Mouse (Mus musculus): Measurements from ENCODE around the gene Cbx4.

Cbx4 gene

DNA sequence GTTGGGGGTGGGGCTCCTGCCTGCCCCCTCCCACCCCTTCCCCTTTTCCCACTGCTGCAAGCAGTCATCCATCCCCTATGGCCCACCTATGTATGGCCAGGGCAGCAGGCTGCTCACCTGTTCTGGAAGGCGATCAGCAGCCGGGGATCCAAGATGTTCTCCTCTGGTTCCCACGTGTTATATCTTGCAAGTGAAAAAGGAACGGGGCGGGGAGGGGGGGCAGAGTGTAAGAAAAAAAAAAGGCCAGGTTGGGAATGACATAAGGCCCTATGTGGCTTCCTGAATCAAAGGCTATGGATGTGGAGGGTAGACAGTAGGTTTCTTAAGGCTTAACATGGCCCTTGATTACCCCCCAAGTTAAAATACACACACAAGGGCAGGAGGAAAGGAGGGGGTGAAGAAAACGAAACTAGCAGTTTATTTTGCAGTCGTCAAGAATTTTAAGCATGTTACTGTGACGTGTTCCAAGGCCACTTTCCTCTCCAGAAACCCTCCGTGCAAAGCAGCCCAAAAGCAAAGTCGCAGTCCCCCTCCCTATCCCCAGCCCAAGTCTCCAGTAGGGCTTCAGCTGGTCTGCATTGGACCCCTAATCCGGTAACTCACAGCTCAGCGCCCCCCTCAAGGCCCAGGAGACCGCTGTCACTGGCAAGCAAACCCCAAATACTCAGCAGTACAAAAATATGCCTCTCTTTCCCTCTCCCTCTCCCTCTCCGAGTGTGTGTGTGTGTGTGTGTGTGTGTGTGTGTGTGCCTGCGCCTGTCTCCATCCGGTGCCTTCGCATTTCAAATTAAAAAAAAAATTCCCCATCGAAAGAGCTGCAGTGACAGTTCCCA, 1.4 kb downstream of the Cbx4 start:
- DNase-seq: peak; percentile 69 to 73

GRCm38 (mm10) chr11:119083724-119084445, 2.1 kb downstream of the Cbx4 start:
- peak; percentile 65 to 75 for DNase-seq

GRCm38 (mm10) chr11:119082638-119083599, 3.1 kb downstream of the Cbx4 start:
- DNase-seq: peak; percentile 33 to 47

DNA sequence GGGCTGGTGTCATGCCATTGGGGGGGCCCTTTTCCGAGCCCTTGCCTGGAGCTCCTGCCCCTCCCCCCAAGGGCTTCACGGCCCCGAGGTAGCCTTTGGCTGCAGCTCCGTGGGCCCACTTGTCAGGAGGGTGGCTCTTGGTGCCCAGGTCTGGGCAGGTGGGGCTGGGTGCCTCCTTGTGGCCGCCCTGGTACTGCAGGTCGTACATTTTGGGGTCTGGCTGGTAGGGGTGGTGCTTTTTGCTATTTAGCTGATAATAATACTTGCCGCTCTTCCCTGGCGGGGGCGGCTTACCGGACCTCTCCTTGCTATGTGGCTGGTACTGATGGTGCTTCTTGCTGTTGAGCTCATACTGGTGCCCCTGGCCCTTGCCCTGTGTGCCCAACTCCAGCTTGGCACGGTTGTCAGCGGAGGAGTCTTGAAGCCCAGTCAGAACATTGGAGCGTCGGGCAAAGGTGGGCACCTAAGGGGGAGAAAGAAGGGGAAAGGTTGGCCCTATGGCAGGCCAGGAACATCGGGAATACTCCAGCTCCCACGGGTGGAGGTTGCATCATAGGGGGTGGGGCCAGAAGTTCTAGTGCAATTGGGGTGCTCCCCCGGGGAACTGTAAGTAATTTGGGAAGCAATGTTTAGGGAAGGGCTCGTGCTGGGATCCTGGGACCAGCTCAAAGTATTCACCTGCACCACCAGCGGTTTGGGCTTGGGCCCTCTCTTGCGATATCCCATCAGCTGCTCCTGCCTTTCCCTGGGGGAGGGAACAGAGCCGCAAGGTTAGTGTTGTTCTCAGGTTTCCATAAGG, 4.0 kb downstream of the Cbx4 start:
- DNase-seq: peak; percentile 67 to 78

GRCm38 (mm10) chr11:119081148-119081838, 4.7 kb downstream of the Cbx4 start:
- peak; percentile 26 to 38 for DNase-seq

DNA sequence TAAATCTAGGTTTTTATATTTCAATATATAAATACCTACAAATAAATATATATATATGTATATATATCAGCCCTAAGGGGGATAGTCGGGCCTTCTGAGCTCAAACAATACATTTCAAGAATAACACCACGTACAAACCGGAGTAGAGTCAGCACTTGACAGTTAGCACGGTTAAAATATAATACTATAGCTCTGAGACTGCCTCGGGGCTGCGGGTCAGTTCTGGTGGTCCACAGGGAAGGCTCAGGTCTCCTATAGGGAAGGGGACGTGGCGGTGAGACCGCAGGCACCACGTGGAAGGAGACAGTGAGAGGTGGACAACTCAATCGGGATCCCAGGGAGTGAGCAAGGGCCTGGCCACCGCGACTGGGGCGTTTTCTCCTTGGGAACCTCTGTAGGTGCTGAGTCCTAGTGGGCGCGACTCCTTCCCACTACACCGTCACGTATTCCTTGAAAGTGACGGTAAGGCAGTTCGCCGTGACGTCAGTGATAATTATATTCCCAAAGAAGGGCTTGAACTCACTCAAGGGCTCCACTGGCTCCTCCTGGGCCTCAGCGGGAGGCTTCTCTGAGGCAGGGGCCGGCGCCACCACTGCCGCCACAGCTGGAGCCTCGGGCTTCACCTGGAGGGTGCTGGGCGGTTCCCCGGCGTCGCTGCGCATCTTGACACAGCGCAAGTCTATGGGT, 5.4 kb downstream of the Cbx4 start:
- DNase-seq: no peak

DNA sequence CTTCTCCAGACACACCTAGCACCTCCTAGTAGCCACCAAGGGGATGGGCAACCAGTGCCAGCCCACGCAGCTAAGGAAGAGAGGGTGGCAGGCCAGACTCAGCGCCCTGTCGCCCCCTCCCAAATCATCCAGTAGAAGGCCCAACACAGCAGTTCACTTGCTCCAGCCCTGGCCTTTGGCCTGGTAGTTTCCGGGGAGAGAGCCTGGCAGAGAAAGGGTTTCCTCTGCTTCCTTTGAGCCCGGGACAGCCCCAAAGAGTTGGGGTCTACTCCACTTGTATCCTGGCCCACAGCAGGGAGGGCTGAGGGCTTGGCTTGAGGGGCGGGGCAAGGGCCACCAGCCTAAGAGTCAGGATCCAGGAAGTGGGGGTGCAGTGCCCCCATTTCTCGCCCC, 6.6 kb downstream of the Cbx4 start:
- DNase-seq: no peak

DNA sequence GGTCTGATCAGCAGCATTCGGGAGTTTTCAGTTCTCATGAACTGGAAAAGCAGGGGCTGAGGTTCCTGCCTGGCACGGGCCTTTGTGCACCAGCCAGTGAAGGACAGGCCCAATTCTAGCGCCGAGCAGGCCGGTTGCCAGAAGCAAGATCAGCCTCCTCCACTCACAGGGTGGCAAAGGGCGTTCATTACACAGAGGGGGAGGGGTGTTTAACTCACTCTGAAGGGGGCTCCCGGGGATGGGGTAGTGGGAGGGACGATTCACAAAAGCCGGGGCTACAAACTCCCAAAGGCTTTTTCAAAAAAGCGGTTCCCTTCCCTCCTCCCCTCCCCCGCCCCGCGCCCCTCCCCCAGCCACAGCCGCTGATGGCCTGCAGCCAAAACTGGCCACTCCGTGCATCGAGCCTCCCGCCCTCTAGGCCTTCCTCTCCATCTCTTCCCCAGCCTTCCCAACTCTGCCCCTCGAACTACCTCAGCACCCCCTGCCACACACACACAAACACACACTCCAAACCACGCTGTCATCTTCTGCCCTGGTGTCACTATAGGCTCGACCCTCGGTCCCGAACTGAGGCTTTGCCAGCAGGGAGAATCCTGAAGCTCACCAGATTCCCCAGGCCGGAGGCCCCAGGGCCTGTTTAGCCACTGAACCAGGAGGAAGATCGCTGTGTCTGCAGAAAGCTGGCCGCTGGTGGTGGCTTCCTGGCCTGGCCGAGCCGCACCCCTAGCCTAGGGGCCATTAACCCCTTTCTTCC, 7.2 kb downstream of the Cbx4 start:
- DNase-seq: peak; percentile 76 to 81

DNA sequence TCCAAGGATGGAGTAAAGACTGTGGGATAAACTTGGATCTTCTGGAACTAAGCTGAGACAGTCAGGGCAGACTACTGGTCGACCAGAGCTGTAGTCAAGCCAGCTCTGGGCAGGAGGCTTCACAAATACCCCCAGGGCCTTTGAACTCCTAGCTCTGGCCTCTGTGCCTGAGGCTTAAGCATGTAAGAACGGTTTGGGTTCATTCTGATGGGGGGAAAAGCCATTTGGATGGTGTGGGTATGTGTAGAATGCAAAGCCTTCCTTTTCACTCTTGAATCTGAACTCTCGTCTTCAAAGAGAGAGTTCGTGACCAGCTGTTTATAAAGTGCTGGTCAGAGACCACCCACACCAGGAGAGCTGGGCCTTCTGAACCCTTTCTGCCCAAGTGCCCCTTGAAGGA, 8.3 kb downstream of the Cbx4 start:
- DNase-seq: no peak

DNA sequence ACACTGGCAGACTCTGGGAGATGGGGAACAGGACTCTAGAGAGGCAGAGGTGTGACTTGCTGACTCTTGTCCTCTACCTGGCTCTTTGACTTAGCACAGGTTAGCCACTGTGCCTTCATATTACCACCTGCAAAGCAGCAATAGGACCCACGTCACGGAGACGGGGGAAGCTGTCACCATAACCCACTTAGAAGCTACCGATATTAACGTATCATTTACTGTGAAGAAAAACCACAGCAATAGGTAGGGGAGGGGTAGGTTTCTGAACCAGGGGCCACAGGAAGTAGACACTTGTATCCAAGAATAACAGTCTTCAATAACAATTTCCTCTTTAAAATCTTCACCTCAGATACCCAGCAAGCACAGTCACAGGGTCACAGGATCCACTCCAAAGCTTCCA, 10.2 kb downstream of the Cbx4 start:
- no peak for DNase-seq

- DNase-seq: no peak
Measured at GRCm38 (mm10) chr11:119073876-119074433, 12.1 kb downstream of the Cbx4 start.

DNA sequence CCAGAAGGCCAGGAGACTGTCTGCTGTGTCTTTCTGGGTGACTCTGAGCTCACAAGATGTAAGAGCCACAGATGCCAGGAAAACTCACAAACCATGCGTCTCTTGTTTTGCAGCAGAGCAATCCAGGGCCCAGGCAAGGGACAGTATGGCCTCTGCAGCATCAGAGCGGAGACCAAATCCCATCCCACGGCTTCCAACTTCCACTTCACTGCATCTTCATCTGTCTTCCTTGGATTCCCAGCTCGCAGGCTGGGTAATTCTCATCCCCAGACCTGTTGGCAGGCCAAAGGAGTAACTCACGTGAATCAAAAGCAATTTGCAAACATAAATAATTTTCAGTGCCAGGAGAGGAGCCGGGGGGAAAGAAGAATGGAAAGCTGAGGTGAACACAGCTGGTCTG, 13.0 kb downstream of the Cbx4 start:
- DNase-seq: peak in 1 of 2 experiments; percentile 42

GRCm38 (mm10) chr11:119072239-119072638, 13.8 kb downstream of the Cbx4 start:
- DNase-seq: no peak

DNA sequence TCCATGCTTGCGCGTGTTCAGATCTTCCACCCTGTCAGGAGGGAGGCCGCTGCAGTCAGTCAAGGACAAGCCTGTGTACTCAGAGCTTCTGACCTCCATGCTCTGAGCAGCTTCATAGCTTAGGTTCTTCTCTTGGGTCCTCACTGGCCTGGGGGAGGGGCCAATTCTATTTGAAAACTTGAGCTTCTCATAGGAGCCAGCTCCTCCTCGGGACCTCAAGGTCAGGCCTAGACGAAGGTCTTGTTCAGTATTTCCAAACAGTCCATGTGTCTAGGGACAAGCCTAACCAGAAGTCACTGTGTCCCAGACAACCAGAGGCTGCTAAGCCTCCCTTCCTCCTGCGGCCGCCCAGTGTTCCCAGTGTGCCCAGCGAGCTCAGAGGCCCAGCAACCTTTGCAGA, 19.2 kb downstream of the Cbx4 start:
- no peak for DNase-seq

DNA sequence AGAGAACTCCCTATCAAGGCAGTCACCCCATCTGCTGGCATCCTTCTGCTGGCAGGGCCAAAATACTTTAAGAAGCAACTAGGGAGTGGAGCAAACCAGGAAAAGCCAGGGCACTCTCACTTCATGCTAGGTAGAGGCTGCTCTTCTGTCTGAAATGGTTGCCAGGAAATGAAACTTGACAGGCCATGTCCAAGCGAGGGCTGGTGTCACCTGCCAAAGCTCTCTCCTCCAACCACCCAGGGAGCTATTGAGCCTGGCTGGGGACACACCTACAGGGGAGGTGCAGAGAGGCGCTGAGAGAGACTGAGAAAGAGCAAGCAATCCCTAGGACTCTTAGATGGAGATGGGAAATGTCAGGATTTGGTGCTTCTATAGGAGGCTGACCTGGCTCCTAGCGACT, 26.8 kb downstream of the Cbx4 start:
- no peak for DNase-seq

- DNase-seq: peak; percentile 46 to 57
Measured at GRCm38 (mm10) chr11:119058041-119058995, 27.7 kb downstream of the Cbx4 start.

- no peak for DNase-seq
Measured at GRCm38 (mm10) chr11:119057291-119057690, 28.7 kb downstream of the Cbx4 start.

All from cerebellum, postnatal 25 days (tissue).